Mouse (Mus musculus) ovary, adult 10 weeks (tissue): ENCODE results near the gene Gm5861. TPM values are rescaled to one million over a fixed set of nuclear protein-coding genes. Genes with fewer than 3 reads are reported as not detected.

ENCODE experiments used
- polyA plus RNA-seq: library from polyadenylated mRNA; stranded (reverse); fragments of 350-450 nt; fragmentation: Illumina TruSeq; extraction: RNeasy Lipid Tissue Mini Kit (QIAGEN cat#74804); gene quantifications from one replicate; pipeline ENCODE4 v1.2.3, GENCODE M21; 2014

Gm5861 gene
- not detected for polyA plus RNA-seq

GRCm38 (mm10) chr5:11182772-11183171 lies at the start of gene Gm5861:
Gm5861 (plus strand) TSS chr5:11183072.

Other genes starting within 250 kb of the Gm5861 start
- gene Gm8871, start 235.3 kb upstream of the Gm5861 start, polyA plus RNA-seq, result not detected
- not detected for gene Gm8857, start 235.3 kb upstream of the Gm5861 start, polyA plus RNA-seq
- gene Gm8879, start 55.4 kb upstream of the Gm5861 start, polyA plus RNA-seq, result not detected
- not detected for gene Gm8890, start 73.0 kb downstream of the Gm5861 start, polyA plus RNA-seq
- gene Speer1, start 158.4 kb downstream of the Gm5861 start, polyA plus RNA-seq, result not detected
- not detected for gene Gm8897, start 233.3 kb downstream of the Gm5861 start, polyA plus RNA-seq